23 mouse cellular contexts compared by ENCODE assay signal in the genomic region with DNA sequence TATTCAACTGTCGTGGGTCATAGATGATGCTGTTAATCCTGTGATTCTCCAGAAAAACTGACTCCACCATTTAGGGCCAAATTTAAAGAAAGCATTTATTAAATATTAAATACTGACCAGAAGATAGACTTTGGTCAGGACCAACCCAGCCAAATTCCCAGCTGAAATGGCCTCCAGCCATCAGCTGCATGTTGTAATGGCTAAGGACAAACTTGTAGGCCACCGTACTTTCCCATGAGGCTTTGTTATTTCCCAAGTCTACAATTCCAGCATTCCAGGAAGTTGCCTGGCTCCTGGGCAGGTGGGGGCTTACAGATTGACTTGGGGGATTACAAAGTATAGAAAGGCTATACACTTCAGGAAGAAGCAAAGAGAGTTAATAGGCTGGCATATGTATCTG.
"Had no signal": no experiment of that assay in that cellular context is flagged by ENCODE, and none has a peak within 500 bp of the region (broad histone marks: within the 10 kb centered on the region; RNA-seq: fewer than 3 reads in every experiment).

No protein-coding gene starts in this region.

- H3K36me3 ChIP-seq: heart, embryonic 10.5 days; heart, embryonic 12.5 days; hindbrain, embryonic 10.5 days; hindbrain, embryonic 12.5 days; intestine, embryonic 15.5 days; kidney, embryonic 15.5 days; limb, embryonic 10.5 days; limb, embryonic 12.5 days; liver, embryonic 13.5 days; liver, embryonic 15.5 days had no signal

- H3K4me1 ChIP-seq: heart, embryonic 10.5 days; heart, embryonic 12.5 days; hindbrain, embryonic 10.5 days; hindbrain, embryonic 12.5 days; intestine, embryonic 15.5 days; kidney, embryonic 15.5 days; limb, embryonic 10.5 days; limb, embryonic 12.5 days; liver, embryonic 13.5 days; liver, embryonic 15.5 days had no signal

- DNase-seq: gastrocnemius, adult 2 months; gastrocnemius, postnatal 10 days; gastrocnemius, postnatal 25 days; heart, adult 18-20 months; heart, postnatal 10 days; heart, postnatal 4 days; kidney, postnatal 14 days; kidney, postnatal 36 days; liver; liver, embryonic 13.5 days had no signal

- H3K27me3 ChIP-seq: heart, embryonic 12.5 days; hindbrain, embryonic 12.5 days; intestine, embryonic 15.5 days; kidney, embryonic 15.5 days; limb, embryonic 12.5 days; liver, embryonic 13.5 days; liver, embryonic 15.5 days had no signal

- H3K4me3 ChIP-seq: gastrocnemius, adult 2 months; heart, embryonic 10.5 days; heart, embryonic 12.5 days; hindbrain, embryonic 10.5 days; hindbrain, embryonic 12.5 days; intestine, embryonic 15.5 days; kidney, embryonic 15.5 days; layer of hippocampus, adult 2 months; left cerebral cortex, adult 2 months; limb, embryonic 10.5 days; limb, embryonic 12.5 days; liver, embryonic 13.5 days; liver, embryonic 15.5 days had no signal

- H3K27ac ChIP-seq: gastrocnemius, adult 2 months; heart, embryonic 10.5 days; hindbrain, embryonic 10.5 days; hindbrain, embryonic 12.5 days; hindbrain, embryonic 14.5 days; intestine, embryonic 15.5 days; kidney, embryonic 15.5 days; kidney, postnatal 0 days; layer of hippocampus, adult 2 months; left cerebral cortex, adult 2 months; limb, embryonic 10.5 days; limb, embryonic 12.5 days; liver, embryonic 13.5 days; liver, embryonic 15.5 days had no signal
